Mouse (Mus musculus) cerebellum, adult 11-12 months (tissue): ENCODE results near the gene Sgsm3.
"Not testable (repeated sequence)": the region's sequence is repeated elsewhere in the genome, so short reads cannot be mapped to it uniquely, and the experiment has no call there.

ENCODE experiments used
- DNase-seq: peaks from one replicate; pipeline ENCODE4 v3.0.0; 2022

Gene Sgsm3

GRCm38 (mm10) chr15:80977620-80978334 lies at the start of gene Sgsm3:
TSS of gene Sgsm3 (plus strand) at chr15:80977765.
- peak; percentile 92 for DNase-seq

DNA sequence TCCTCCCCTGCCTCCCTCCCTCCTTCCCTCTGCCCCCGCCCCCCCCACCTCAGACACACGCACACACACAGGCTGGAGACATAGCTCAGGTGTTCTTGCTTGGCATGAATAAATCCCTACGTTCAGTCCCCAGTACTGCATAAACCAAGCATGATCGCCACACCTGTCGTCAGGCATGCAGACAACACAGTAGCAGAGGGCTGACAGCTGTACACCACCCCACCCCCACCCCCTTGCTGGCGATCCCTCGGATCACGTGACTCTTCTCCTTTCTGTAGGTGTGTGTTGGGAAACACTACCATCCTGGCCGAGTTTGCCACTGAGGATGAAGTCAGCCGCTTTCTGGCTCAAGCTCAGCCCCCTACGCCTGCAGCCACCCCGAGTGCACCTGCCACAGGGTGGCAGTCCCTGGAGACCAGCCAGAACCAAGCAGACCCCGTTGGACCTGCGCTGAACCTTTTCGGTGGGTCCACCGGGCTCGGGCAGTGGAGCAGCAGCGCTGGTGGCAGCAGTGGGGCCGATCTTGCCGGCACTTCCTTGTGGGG lies 48.7 kb upstream of the Sgsm3 start:
- no peak for DNase-seq

DNA sequence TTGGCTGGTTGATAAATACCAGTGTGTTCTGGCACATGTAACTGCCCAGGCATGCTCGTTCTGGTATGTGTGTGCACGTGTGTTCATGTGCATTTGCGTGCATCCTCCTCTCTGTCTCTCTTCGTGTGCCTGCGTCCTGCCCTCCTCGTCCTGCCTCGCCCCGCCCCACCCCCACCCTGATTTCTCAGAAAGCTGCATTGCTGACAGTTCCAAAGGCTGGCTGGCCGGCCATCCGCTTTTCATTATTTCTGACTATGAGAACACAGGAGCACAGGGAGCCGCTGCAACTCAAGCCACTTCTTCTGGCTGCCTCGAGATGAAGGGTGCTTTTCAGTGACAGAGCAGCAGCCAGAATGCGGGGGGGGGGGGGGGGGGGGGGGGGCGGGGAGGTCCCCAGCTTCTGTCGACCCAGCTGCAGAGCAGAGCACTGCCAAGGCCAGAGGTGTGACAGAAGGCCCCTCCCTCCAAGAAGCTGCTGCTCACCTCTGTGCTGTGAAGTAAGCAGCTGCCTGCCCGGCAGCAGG lies 47.5 kb upstream of the Sgsm3 start:
- DNase-seq, result no peak

- not testable (repeated sequence) for DNase-seq
Measured at GRCm38 (mm10) chr15:80930676-80931320, 46.8 kb upstream of the Sgsm3 start.

DNA sequence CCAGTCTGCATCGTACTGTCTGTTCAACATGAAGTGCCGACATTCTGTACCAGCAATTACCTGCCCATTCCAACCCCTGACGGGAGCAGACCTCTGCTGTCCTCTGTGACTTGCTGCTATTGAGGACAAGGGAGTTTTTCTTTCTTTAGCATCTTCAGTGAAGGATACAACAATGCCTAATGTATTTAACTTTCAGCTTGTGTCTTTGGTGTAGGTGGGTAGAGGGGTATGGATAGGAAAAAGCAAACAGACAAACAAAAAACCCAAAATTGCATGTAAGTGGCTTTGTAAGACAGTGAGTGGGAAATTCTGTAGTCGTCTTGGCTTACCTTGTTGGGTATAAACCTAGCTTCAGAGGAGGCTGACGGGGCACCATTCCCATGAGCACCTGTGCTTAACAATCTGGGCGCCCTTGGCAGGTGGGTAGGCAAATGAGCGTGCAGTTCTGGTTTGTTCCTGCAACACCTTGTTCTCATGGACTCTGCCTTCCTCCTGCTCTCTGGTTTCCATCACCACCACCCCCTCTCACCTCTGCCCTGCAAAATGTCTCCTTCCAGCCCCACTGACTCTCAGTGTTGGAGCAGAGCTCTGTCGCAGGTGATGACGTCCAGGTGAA lies 46.1 kb upstream of the Sgsm3 start:
- DNase-seq, result no peak

GRCm38 (mm10) chr15:80934841-80935240 lies 42.7 kb upstream of the Sgsm3 start:
- no peak for DNase-seq

DNA sequence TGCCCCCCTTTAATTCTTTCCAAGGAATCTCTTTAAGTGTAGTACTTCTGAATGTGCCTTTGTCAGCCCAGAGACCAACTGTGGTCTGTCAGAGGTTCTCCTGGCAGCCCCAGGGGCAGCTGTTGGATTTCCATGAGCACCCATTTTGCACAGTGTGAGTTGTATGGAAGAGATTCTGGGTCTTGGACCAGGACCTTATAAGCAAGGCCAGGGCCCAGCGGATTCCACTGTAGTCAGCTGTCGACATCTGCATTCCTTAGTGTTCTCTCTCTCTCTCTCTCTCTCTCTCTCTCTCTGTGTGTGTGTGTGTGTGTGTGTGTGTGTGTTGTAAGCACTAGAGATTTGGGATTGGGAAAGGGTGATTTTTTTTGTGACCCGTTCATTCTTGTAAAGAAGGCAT lies 40.9 kb upstream of the Sgsm3 start:
- DNase-seq, result no peak

GRCm38 (mm10) chr15:80938615-80939014 lies 39.0 kb upstream of the Sgsm3 start:
- DNase-seq, result no peak

DNA sequence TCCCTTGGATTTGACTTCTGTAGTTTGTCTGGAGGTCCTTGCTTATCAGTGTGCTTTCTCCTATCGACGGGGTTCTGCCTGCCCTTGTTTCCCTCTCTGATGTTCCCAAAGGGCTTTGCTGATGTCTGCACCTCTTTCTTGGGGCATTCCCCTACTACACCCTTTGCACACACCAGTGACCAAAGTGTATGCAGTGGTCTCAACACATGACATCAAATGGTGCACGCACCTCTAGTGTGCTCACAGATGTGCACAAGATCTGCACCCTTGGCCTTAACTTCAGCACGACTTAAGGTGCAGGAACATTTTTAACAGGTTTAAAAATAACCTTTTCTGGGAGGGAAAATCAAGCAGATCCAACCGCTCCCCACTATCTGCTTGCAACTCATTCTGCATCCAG lies 38.2 kb upstream of the Sgsm3 start:
- DNase-seq, result no peak

DNA sequence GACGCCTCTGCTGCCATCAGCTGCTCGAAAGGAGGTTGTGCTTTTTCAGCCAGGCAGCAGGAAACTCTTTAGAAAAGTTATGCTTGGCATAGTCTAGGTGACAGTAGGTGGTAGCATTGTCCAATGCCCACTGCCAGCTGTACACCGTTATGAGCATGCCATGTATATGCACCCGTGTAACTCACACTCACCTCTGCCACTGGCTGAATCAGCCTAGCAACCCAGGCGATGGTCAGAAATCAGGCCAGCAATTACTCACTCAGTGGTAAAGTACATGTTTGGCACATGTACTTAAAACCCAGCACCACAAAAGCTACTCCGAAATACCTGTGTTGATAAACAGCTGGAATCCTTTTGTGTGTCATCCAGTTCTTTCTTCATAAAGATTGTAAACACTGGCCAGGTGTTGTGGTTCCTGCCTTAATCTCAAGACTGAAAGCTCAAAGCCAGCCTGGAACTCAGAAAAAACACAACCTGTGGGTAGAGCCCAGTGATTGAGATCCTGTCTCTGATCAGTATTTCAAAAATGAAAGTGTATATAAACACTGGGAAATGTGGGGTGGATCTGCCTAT lies 36.0 kb upstream of the Sgsm3 start:
- DNase-seq, result no peak

- no peak for DNase-seq
Measured at GRCm38 (mm10) chr15:80945851-80946250, 31.7 kb upstream of the Sgsm3 start.

DNA sequence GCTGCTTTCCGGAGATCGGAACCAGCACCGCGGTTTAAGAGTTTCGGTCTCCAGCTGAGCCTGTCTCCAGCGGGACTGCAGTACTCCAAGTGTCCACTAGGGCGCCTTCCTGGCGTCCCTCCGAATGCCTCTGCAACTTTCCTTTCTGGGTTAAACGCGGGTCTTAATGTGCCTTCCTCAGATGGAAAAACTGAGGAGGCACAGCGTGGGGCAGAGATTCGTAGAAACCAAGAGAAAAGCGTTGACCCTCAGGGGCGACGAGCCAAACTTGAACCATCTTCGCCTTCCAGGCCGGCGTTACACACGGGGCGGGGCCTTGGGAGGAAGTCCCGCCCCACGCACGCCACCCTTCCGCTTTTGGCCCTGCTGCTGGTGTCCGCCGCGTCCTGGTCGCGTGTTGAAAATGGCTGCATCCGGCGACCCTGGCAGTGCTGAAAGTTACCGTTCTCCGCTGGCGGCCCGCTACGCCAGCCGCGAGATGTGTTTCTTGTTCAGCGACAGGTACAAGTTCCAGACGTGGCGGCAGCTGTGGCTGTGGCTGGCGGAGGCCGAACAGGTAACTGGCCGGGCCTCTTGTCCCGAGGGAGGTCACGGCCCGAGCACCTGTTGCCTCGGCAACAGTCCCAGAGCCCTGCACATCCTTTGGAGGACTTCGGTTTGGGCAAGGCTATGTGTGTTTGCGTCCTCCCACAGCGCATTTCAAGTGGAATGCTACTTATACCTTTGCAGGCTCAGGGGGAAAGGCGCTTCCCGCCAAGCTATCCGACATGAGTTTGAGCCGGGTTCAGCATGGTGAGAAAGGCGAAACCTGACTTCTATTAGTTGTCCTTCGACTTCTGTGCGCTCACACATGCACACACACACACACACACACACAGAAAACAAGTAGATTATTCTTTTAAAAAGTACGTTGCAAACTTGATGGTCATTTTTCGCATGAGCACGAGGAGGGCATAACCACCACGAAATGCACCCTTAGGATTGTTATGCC lies 29.1 kb upstream of the Sgsm3 start, which contains the start of gene Adsl:
TSS of gene Adsl (plus strand) at position 346 of the 991 bp plus-strand sequence.
- peak; percentile 83 for DNase-seq

DNA sequence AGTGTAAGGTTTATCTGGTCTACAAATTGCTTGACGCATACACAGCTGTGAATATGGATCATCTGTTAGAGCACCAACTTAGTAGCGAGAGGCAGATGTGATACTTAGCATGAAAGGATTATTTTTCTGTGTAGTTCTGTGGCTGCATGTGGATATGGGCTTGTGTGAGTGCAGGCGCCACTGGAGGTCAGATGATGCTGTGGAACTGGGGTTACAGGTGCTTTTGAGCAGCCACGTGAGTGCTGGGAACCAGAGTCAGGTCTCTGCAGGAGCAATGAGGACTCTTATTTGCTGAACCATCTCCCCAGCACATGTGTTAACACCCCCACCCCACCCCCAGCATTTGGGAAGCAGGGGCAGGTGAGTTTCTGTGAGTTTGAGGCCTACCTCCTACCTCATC lies 28.1 kb upstream of the Sgsm3 start:
- DNase-seq, result no peak

GRCm38 (mm10) chr15:80950055-80950454 lies 27.5 kb upstream of the Sgsm3 start:
- no peak for DNase-seq

DNA sequence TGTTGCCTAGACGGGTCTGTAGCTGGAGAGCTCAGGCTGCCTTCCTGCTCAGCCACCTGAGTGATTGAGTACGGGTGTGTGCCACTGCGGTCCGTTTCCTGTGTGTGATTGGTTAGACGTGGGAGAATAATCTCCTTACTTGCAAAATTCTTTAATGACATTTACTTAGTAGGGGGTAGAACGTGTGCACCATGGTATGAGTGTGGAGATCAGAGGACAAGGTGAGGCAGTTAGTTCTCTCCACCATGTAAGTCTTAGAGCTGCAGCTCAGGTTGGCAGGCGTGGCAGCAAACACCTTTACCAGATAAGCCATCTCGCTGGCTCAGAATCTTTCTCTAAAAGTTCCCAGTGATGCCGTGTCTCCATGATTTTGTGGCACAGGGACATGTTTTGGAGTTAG lies 23.6 kb upstream of the Sgsm3 start:
- no peak for DNase-seq

- DNase-seq, result no peak
Measured at GRCm38 (mm10) chr15:80954861-80955260, 22.7 kb upstream of the Sgsm3 start.

GRCm38 (mm10) chr15:80955836-80956438 lies 21.6 kb upstream of the Sgsm3 start:
- DNase-seq, result no peak

- no peak for DNase-seq
Measured at GRCm38 (mm10) chr15:80969371-80969770, 8.2 kb upstream of the Sgsm3 start.

- DNase-seq, result no peak
Measured at GRCm38 (mm10) chr15:80974311-80974710, 3.3 kb upstream of the Sgsm3 start.

DNA sequence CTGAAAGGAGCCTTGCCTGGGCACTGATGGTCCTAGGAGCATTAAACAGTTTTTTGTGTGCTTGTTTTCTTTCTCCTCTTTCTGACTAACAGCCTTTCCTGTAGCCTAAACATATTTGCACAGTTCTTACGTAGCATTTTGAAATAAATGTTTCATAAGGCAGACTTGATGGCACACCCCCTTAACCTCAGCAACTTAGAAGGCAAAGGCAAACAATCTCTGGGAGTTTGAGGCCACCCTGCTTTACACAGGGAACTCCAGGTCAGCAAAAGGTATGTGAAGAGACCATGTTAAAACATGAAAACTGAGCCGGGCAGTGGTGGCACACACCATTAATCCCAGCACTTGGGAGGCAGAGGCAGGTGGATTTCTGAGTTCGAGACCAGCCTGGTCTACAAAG lies 1.9 kb upstream of the Sgsm3 start:
- no peak for DNase-seq

- DNase-seq, result no peak
Measured at GRCm38 (mm10) chr15:80979611-80980010, 2.0 kb downstream of the Sgsm3 start.

DNA sequence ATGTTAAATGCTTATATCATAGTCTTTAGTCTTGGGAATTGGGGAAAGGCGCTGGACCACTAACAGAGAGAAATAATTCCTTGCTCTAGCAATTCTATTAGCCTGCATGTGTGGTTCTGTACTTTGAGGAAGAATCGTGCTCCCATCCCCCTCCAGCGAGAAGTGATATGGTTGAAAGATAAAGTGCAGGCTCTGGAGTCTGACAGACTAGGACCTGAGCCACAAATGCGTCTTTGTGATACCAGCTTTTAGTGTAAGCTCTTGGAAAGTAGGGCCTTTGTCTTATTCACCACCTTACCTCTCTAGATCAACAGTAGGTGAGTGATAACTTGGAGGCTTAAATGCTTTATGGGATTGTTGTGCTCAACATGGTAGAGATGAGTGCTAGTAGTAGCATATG lies 3.6 kb downstream of the Sgsm3 start:
- no peak for DNase-seq
